Mouse (Mus musculus): ENCODE data around the gene Olfr1366.

- TF ChIP-seq GATA1 (IDR thresholded peaks at IDR 0.05; ENCODE audit: low read length) (no peak), TAL1 (IDR thresholded peaks at IDR 0.05; ENCODE audit: low read length) (no peak)
Measured at GRCm38 (mm10) chr13:21581659-21582058, 39.1 kb upstream of the Olfr1366 start, which contains the start of gene Olfr1364.
